Mouse (Mus musculus): ENCODE results near the gene Man1c1.

The Man1c1 gene

DNA sequence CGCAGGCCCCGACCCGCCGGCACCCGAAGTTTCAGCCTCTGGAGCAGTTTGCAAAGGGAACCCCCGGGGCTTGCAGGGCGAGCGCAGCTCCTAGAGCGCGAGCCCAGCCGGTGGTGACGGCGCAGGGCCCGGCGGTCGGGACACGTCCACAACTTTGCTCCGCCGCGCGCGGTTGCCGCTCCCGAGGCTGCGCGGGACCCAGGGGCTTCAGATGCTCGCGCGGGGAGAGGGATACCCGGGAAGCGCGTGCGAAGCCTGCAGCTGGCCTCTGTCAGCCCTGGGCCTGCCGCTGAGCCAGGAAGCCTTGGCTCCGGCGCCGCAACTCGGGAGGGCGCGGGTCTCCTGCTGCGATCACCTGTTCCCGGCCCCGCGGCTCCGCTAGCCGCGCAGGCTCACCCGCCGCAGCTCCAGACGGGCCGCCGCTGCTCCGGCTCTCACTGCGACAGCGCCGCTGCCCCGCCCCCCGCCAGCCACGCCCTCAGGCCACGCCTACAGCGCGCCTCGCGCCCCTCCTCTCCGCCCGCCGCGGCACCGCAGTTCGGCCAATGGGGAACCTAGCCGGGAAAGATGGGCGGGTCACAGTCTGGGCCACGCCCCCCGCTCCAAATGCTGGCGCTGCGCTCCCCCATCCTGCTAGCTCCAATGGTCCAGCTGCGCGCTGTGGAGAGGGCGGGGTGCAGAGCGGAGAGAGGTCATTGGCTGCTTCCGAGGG lies at the start of gene Man1c1:
Gene Man1c1 (minus strand): TSS at position 456 of the 712 bp plus-strand sequence.
- DNase-seq (ENCODE audit: low read depth, low spot score), result peak; percentile 89

DNA sequence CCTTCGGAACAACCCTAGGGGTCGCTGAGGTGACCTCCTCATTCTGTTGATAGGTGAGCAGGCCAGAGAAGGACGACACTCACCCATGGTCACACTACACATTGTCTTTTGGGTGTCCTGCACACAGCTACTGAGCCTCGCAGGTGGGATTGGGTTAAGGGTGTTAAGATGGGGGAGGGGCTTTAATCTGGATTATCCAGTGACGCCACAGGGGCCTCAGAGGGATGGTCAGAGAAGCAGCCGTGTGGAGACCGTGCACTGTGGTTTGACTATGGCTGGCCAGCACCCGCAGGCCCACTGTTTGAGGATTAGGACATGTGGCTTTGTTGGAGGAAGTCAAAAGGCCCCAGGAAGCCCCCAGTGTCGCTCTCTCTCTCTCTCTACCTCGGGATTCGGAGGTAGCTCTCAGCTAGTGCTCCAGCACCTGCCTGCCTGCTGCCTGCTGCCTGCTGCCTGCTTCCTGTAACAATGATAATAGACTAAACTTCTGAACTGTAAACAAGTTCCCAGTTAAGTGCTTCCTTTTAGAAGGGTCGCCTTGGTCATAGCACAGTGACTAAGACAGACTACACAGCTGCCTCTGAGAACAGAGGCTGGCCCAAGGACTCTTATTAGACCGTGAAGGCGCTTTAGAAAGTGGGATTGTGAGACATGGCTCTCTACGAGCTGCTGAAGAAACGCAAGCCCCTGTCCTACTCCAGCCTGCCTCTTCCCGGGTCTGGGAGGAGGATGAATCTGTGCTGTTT lies 49.6 kb upstream of the Man1c1 start:
- DNase-seq (ENCODE audit: low read depth, low spot score), result no peak

DNA sequence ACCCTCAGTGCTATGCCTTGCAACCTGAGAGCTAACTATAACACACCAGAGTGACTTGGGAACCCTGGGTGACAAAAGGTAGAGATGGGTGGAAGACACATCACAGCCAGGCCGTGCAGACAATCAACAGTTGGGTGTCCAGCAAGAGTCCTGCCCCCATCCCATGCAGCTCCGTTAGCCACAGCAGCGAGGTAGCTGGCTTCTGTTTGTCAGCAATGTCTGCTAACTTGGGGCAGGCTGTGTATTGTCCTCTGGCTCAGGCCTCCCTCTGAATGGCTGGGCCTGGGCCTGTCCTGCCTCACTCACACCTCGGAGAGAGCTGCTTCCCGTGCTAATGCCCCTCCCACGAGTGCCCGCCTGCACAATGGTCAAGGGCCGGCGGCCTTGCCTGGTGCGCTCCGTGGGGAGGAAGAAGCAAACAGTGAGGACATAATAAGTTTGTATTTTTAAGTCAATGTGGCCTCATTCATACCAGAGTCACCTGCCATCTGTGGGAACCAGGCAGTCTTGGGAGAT lies 48.9 kb upstream of the Man1c1 start:
- DNase-seq (ENCODE audit: low read depth, low spot score), result no peak

DNA sequence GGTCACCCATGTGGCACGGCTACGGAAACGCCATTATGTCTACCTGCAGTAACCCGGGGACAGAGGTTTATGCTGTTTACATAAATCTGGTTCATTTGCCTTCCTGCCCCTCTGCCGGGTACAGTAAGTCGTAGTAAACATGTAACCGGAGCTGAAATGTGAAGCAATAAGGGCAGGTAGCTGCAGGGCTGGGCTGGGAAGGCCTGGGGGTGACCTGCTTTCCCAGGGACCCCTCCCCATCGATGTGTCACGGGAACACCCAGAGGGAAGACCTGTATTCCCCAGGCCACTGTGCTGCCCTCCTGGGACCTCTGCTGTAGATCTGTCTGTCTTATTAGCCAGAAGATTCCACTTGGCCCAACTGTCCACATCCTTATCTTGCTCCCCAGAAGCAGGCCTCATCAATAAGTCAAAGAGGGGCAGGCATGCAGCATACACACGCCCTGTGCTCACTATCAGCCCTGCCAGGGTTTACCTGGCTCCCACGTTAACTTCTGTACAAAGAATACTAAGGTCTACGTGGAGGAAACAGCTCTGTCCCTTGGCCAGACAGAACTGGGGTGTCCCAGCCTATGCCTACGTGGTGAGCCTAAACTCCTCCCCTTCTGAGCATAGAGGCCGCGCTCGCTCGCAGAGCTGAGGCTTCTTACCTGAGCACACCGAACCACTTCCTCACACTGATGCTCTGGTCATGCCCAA lies 47.7 kb upstream of the Man1c1 start:
- no peak for DNase-seq (ENCODE audit: low read depth, low spot score)

DNA sequence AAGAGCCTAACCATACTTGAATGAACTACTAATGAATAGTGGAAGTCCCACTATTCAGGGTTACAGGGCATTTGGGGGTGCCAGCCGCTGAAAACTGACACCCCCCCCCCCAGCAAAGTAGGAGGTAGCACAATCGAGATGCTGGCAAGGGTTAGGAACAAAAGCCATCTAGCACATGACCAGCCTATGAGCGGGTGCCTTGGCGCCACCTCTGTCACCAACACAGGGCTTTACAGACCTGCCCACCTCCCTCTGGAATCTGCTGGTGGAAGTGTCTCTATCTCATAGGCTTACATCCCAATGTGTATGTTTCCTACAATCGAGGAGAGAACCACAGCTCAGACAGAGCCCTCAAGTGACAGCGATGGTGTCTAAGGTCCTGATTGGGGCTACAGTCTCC lies 46.7 kb upstream of the Man1c1 start:
- DNase-seq (ENCODE audit: low read depth, low spot score), result no peak

DNA sequence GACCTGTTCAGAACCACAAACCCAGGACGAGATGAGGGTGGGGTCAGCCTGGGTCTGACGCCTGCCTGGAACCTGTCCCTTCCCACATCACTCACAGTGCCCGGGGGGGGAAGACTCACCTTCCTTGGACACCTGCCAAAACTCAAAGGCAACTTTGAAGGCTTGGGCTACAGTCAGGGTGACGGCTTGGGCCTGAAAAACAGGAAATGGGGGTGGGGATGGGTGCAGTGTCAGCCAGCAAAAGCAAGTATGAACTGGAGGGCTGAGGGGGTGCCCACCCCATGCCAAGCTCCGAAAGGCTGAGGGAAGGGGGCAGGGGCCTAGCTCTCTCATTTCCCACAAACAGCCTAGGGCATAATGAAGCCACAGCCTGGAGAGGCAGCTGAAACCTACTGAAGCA lies 46.2 kb upstream of the Man1c1 start:
- no peak for DNase-seq (ENCODE audit: low read depth, low spot score)

DNA sequence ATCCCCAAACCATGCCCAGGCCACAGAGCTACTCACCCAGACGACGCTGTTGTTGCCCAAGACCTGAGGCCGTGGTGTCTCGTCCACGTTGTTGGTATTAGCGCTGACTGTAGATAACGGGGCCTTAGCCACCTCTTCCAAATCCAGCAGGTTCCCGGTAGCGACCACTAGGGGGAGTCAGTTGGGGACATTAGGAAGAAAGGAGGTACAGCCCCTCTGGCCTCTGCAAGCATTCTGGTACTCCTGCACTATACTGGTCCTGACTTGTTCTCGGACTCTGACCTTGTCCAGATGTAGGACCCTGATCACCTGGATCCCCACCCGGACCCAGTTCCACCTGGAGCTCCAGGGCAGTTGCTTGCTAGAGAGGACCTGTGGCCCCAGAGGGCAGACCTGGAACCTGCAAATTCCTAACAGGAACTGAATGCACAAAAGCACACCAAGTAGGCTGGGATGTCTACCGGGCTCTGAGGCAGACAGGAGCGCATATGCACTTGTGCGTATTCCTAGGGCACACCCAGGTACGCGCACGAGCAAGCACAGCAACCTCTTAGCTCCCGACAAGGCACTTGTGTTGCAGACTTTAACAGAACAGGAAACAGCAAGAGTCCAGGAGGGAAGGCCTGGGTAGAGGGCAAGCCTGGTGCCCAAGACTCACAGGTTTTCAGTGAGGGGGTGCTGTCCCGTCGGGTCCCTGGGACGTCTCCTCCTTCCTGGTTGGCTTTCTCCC lies 45.4 kb upstream of the Man1c1 start:
- no peak for DNase-seq (ENCODE audit: low read depth, low spot score)

DNA sequence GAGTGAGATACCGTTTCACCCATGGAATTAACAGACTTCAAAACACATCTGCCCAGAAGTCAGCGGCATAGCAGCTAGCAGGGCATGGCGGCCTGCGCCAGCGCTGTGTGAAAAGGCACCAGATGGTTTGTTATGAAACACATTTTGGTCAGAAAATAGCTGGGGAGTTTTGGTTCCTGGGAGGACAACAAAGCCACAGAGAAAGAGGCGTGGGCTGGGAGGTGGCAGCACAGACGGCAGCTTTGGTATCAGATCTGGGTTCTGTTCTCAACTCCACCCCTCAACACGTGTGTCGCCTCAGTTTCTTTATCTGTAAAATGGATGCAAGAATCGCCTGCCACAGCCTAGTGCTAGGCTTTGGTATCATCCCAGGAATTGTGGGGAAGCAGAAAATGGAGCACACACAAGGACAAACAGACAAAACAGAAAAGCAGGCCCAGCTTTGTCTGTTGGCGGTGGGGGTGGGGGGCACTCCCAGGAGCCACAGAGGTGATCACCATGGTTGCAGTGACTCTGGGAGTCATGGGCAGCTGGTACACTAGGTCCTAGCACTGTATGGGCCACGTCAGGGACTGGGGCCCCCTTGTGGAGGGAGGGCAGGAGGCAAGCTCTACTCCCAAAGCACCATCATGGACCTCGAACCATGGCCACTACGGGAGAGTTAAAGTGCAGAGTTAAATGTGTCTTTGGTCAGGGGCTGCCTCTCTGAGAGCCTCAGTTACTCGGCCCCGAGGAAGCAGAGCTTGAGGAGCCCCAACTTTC lies 42.0 kb upstream of the Man1c1 start:
- no peak for DNase-seq (ENCODE audit: low read depth, low spot score)

DNA sequence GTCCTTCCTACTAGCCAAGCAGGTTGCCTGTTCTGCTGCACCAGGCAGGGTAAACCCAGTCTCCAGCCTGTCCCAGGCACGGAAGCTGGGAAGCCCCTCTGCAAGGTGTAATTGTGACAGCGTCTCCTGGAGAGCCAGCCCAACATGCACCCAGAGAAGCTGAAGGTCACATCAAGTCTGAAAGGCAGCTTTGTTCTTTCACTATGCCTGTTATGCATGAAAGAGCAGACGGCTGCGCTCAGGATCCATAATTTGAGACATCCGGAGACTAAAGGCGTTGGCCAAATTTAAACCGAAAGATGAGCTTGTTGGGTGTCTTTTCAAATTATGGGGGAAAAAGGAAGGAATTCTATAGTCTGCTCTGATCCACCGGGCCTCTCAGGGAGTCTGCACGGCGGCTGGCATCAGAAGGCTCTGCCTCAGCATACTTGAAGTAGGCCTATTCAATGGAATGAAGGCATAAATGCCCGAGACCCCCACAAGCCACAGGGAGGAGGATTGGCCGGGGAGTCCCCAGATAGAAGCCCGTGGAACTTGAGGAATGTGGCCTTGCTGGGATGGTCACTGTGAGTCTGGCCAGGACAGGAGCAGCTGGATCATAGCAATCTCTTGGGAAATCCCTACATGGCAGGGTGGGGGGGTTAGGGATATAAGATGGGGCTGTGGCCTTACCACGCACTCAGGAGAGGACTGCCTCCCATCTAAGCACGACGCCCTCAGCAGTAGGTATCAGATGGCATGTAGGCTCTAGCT lies 40.0 kb upstream of the Man1c1 start:
- no peak for DNase-seq (ENCODE audit: low read depth, low spot score)

DNA sequence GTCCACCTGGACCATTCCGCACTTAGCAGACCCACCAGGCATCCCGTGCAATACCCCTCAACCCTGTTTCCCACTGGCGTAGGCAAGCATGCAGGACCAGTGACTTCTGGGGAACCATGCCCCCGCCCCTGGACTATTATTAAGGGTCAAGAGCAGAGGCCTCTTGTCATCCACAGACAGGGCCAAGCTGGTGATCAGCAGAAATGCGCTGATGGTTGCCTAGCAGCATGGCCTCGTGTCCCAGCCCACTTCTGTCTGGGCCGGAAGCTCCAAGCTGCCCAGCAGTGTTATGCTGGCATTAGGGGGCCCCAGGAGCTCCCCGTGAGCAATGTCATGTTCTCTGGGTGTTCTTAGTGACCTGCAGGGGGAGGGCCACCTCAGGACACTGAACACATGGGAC lies 37.9 kb upstream of the Man1c1 start:
- DNase-seq (ENCODE audit: low read depth, low spot score), result no peak

DNA sequence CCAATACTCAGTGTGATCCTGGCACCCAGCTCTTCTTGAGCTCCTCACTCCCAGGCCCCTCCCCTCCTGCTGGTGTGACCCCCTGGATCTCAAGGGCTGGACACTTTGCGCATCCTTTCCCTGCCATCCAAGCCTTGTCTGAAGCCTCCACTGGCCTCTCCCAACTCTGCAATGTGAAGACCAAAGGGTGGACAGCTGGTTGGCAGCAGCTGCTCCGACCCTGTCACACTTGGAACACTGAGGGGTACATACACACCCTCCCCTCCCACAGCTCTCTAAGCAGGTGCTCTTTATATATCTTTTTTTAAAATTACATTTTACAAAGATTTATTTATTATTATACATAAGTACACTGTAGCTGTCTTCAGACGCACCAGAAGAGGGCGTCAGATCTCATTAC lies 36.1 kb upstream of the Man1c1 start:
- no peak for DNase-seq (ENCODE audit: low read depth, low spot score)

DNA sequence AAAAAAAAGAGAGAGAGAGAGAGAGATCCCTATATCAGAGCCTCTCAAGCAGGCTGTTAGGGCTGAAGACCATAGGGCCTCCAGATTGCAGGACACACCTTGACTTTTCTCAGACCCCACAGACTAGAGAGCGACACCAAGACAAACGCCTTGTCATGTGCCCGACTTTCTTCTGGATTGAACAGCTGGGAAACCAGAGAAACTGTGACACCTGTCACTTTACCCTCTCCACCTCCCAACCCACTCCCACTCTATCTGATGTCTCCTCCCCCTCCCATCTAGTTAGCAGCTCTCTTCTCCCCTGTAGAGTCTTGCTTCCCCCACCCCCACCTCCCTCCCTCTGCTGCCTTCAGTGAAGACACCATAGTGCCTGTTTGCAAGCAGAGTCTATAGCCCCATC lies 35.4 kb upstream of the Man1c1 start:
- DNase-seq (ENCODE audit: low read depth, low spot score), result no peak

DNA sequence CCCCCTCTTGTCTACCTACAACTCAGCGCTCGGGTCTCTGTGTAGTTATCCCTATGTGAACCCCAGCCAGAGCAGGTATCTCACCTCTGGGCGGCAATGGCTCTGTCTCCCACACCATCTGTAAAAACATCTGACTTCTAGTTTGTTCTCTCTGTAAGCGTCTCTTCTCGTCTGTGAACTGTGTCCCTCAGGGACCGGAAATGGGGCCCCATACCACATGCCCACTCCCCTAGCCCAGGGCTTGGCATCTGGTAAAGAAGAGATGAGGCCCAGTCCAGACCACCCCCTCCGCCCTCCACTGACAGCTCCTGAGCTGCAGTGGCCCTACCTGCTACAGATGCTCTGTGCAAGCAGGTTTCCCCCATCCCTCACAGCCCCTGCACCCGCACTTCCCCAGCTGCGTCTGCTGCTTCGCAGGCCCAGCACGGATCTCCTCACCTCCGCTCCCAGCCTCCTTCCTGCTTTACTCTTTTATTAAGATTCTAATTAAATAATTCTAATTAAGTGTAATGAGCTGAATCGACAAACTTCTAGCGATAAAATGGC lies 33.3 kb upstream of the Man1c1 start:
- no peak for DNase-seq (ENCODE audit: low read depth, low spot score)

DNA sequence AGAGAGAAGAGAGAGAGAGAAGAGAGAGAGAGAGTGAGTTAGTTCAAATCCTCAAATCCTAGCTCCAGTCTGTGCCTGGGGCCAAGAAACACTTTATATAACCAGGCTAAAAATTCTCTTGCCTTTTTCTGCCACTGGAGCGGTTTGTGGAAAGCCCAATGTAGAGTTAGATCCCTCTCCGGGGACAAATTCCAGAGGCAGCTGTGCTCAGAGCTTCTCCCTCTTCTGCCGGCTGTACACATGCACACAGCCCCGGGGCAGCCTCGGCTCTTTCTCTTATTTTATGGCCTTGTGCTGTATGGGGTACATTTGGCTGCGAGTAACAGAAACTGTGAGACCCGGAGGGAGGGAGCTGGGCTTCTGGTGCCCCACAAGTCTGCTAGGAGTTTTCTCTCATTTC lies 32.1 kb upstream of the Man1c1 start:
- DNase-seq (ENCODE audit: low read depth, low spot score), result no peak

DNA sequence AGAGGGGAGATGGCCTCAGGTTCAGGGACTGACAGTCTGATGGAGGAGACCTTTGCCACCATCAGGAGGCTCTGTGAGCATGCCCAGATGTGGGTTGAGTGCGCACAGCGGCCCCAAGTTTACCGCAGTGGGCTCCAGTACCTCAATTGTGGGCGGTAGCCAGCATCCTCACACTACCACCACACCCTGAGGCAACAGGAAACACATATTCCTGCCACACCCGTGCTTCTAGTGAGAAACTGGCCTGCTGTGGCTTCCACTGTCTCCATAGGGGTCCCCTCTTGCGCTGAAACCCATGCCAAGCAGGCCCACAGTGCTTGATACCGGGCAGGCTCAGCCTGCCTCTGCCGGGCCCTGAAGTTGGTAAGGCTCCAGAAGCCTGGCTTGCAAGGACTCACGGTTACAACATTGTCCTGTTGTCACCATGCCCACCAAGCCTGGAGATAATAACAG lies 30.6 kb upstream of the Man1c1 start:
- no peak for DNase-seq (ENCODE audit: low read depth, low spot score)

DNA sequence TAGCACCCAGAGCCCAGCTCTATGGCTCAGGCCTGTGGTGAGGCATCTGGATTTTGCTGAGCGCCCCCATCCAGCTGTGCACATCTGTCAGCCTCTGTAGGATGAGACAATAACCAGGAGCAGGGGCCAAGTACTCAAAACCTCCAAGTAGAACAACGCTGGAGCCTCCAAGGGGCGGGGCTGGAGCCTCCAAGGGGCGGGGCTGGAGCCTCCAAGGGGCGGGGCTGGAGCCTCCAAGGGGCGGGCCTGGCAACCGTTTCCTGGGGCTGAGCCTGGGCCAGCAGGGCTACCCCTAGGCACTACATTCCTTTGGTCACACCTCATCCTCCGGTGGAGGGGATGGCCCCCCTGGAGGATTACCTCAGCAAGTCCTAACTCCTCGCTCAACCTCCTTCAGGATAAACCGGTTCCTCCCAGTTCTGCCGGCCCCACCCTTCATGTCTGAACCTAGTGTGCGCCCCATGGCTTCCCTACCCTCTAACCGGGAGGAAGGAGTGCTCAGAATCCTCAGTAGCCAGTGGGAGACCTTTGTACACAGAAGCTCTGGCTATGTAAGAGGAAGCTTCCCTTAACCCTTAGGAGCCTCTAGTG lies 30.0 kb upstream of the Man1c1 start:
- no peak for DNase-seq (ENCODE audit: low read depth, low spot score)

DNA sequence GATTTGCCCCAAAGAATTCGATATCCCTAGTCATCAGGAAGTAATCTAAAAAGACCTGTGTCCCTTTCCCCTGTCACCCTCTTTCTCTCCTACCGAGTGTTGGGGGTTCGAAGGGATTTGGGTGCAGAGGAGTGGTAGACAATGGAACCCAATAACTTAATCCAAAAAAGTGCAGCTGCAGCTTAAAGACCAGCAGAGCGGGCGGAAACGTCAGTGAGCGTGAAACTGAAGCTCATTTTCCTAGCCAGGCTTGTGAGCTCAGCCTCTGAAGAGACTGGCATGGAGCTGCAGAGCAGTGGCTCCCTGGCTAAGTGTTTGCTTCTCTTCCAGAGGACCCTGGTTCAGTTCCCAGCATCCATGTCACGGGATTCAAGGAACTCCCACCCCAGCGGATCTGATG lies 29.3 kb upstream of the Man1c1 start:
- DNase-seq (ENCODE audit: low read depth, low spot score), result no peak

DNA sequence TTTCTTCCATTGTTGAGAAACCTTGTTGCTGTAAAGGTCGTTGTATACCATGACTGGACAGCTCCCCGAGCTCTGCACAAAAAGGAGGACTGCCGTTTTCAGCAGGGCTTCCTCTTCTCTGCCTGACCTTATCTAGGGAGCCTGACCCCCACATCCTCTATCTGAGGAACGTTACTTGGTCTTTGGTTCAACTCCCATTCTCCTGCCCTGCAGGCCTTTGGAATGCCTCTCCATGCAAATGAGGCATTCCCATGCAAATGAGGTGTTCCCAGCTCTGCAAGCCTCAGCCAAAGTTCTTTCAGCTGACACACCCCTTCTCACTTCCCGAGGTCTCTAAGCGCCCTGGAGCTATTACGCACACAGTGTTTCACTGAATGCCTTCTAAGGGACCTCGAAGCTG lies 26.0 kb upstream of the Man1c1 start:
- DNase-seq (ENCODE audit: low read depth, low spot score), result no peak

DNA sequence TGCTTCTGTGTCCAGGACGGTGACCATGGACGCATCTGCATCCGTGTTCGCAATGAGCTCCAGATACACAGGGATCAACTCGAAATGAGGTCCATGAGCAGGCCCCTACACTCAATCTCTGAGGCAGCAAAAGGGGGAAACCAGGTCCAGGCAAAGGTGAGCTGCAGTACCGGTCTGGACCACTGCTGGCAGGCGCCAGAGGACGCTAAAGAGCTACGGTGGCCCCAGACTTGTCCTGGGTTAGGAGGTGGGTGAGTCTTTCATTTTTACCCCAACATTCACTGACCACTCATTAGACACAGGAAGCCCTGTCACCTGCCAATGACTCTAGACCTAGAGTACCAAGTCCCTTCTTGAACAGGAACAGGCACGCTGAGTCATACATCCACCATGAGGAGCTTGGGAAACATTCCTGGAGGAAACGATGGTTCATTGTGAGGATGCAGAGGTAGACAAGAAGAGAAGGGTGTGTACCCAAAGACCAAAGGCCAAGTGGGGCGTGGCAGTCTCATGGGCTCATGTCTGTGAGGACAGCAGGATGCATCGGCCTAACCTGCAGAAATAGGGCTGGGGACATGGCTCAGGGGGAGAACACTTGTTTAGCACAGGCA lies 21.8 kb upstream of the Man1c1 start:
- no peak for DNase-seq (ENCODE audit: low read depth, low spot score)

All from brain, embryonic 18.5 days (tissue).